Mouse (Mus musculus) layer of hippocampus, adult 8-10 months (tissue): ENCODE data around the gene Slc25a21. TPM values are rescaled to one million over a fixed set of nuclear protein-coding genes. Genes with fewer than 3 reads are reported as not detected.
A peak's percentile ranks its signal among the peaks of the same experiment; 100 is the strongest.
"Not testable (repeated sequence)": the region's sequence is repeated elsewhere in the genome, so short reads cannot be mapped to it uniquely, and the experiment has no call there.

Experiments used
- DNase-seq, 2 experiments: peaks; one replicate each; pipeline ENCODE4 v3.0.0; 2022; ENCODE audit warnings: low spot score in 2 of 2
- total RNA-seq, 4 experiments: library from RNA; stranded (reverse); gene quantifications; 2 replicates each; pipeline ENCODE4 v1.2.4; 2022

Gene Slc25a21
- 1 to 10 TPM in 1 of 4 experiments, under 1 TPM in 3; 0.27 to 1.1 (median 0.42) TPM for total RNA-seq

GRCm38 (mm10) chr12:57197363-57198026, at the start of gene Slc25a21:
TSS of gene Slc25a21 (minus strand) at chr12:57197472.
- DNase-seq = no peak

- DNase-seq = no peak
Measured at GRCm38 (mm10) chr12:57243671-57244495, 46.6 kb upstream of the Slc25a21 start.

GRCm38 (mm10) chr12:57233386-57233785, 36.1 kb upstream of the Slc25a21 start:
- no peak for DNase-seq

GRCm38 (mm10) chr12:57231085-57231875, 34.0 kb upstream of the Slc25a21 start:
- DNase-seq = no peak

GRCm38 (mm10) chr12:57230192-57230706, 33.0 kb upstream of the Slc25a21 start, which contains the start of the genes Prps1l3 and Mipol1:
TSS of gene Prps1l3 (plus strand) at chr12:57230412.
TSS of gene Mipol1 (plus strand) at chr12:57230427.
- DNase-seq = peak; percentile 77 to 81

GRCm38 (mm10) chr12:57229703-57230102, 32.4 kb upstream of the Slc25a21 start:
- no peak for DNase-seq

GRCm38 (mm10) chr12:57227776-57228175, 30.5 kb upstream of the Slc25a21 start:
- no peak for DNase-seq

- no peak for DNase-seq
Measured at GRCm38 (mm10) chr12:57226411-57226810, 29.1 kb upstream of the Slc25a21 start.

- not testable (repeated sequence) for DNase-seq
Measured at GRCm38 (mm10) chr12:57212463-57212862, 15.2 kb upstream of the Slc25a21 start.

GRCm38 (mm10) chr12:57211353-57212311, 14.4 kb upstream of the Slc25a21 start:
- DNase-seq = peak; percentile 51

- DNase-seq = no peak
Measured at GRCm38 (mm10) chr12:57204276-57204851, 7.1 kb upstream of the Slc25a21 start.

GRCm38 (mm10) chr12:57201901-57202300, 4.6 kb upstream of the Slc25a21 start:
- no peak for DNase-seq

- DNase-seq = no peak
Measured at GRCm38 (mm10) chr12:57199427-57199826, 2.2 kb upstream of the Slc25a21 start.

GRCm38 (mm10) chr12:57198269-57198668, 997 bp upstream of the Slc25a21 start:
- DNase-seq = no peak

GRCm38 (mm10) chr12:57196608-57197362, 487 bp downstream of the Slc25a21 start:
- no peak for DNase-seq

- DNase-seq = no peak
Measured at GRCm38 (mm10) chr12:57196286-57196607, 1.0 kb downstream of the Slc25a21 start.

- no peak for DNase-seq
Measured at GRCm38 (mm10) chr12:57194609-57195008, 2.7 kb downstream of the Slc25a21 start.

GRCm38 (mm10) chr12:57187032-57187431, 10.2 kb downstream of the Slc25a21 start:
- DNase-seq = no peak

GRCm38 (mm10) chr12:57186126-57186525, 11.1 kb downstream of the Slc25a21 start:
- no peak for DNase-seq
